Mouse (Mus musculus): ENCODE measurements around the gene Olfr1472.

DNA sequence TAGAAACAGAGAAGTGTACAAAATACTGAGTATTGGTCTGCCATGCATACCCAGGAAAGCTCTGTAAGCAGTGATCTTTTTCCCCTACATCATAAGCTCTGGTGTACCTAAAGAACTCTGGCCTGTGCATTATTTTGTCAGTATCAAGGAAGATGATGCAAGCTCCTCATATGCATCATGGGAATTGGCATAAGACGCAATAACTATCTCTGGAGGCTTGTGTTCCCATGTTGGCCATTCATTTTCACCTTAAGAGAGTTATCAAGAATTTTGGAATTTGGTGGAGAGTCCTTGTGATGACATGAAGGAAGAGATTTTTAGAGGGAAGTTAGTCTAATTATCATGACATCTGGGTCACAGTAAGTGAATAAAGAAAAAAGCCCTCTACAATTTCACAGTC is at the start of gene Olfr1472:
- no peak for TF ChIP-seq GATA1 (IDR thresholded peaks at IDR 0.05; ENCODE audit: borderline replicate concordance, low read length)
- no peak for TF ChIP-seq FLI1 (IDR thresholded peaks at IDR 0.05; ENCODE audit: low read length)

Measured in megakaryocyte, embryonic 14.5 days (primary cell).